ENCODE assay signal across 27 mouse cellular contexts in the genomic region with DNA sequence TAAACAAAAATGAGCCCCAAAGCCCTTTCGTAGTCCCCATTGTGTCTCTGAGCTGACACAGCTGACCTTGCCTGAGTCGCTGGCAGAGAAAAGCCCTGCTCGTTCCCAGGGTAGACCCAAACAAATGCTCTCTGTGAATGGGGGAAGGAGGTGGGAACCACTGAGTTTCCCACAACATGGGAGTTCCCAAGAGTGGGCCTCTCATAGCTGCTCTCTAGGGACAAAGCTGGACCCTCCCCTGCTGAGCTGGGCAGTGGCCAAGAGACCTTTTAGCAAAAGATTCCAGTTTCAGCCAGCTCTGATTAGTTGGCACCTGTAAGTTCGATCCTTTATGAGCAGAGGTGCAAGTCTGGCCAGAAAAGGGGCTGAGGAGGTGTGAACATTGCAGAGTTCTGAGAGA. TPM values are rescaled to one million over a fixed set of nuclear protein-coding genes. Genes with fewer than 3 reads are reported as not detected.
DNase-seq lines count a peak whose midpoint lies in the region; ATAC-seq and TF ChIP-seq lines count a peak whose summit lies in the region.
"Had no signal": no experiment of that assay in that cellular context is flagged by ENCODE, and none has a peak within 500 bp of the region (broad histone marks: within the 10 kb centered on the region; RNA-seq: fewer than 3 reads in every experiment).

No protein-coding gene starts in this region.

- TF ChIP-seq CTCF in brain, embryonic 14.5 days (IDR thresholded peaks at IDR 0.05; ENCODE audit: borderline replicate concordance, extremely low read depth, insufficient read depth, insufficient read length), result no peak

- ATAC-seq in forebrain, embryonic 12.5 days (ENCODE audit: low FRiP score), result no peak
- no peak for ATAC-seq in forebrain, embryonic 13.5 days
- peak; percentile 38; the same call in 1 of the 2 replicates for ATAC-seq in hindbrain, embryonic 14.5 days (ENCODE audit: low FRiP score)
- ATAC-seq in hindbrain, embryonic 12.5 days (ENCODE audit: low FRiP score), result no peak
- ATAC-seq in lung, embryonic 16.5 days (ENCODE audit: low read depth), result no peak
- ATAC-seq: hindbrain, embryonic 16.5 days; intestine, embryonic 15.5 days; lung, postnatal 0 days had no signal

- no peaks in the 10 kb centered on the region for H3K9me3 ChIP-seq in forebrain, embryonic 12.5 days
- H3K9me3 ChIP-seq in forebrain, embryonic 13.5 days (replicated peaks), result no peaks in the 10 kb centered on the region
- H3K9me3 ChIP-seq in hindbrain, embryonic 14.5 days (ENCODE audit: control insufficient read depth, low read length), result no peaks in the 10 kb centered on the region
- H3K9me3 ChIP-seq in hindbrain, embryonic 12.5 days (replicated peaks), result no peaks in the 10 kb centered on the region
- H3K9me3 ChIP-seq in lung, embryonic 16.5 days (ENCODE audit: control insufficient read depth, low read length), result no peaks in the 10 kb centered on the region
- H3K9me3 ChIP-seq: embryonic facial prominence, embryonic 12.5 days; heart, embryonic 15.5 days; intestine, embryonic 15.5 days; limb, embryonic 12.5 days; liver, embryonic 15.5 days; midbrain, embryonic 12.5 days had no signal

- H3K27me3 ChIP-seq in forebrain, embryonic 12.5 days, result no peaks in the 10 kb centered on the region
- no peaks in the 10 kb centered on the region for H3K27me3 ChIP-seq in forebrain, embryonic 13.5 days
- no peaks in the 10 kb centered on the region for H3K27me3 ChIP-seq in hindbrain, embryonic 14.5 days (ENCODE audit: control insufficient read depth, insufficient read depth, low read length)
- H3K27me3 ChIP-seq in hindbrain, embryonic 12.5 days, result no peaks in the 10 kb centered on the region
- H3K27me3 ChIP-seq in lung, embryonic 16.5 days (ENCODE audit: control insufficient read depth, insufficient read depth, low read depth, low read length), result no peaks in the 10 kb centered on the region
- H3K27me3 ChIP-seq: embryonic facial prominence, embryonic 12.5 days; heart, embryonic 15.5 days; intestine, embryonic 15.5 days; liver, embryonic 15.5 days had no signal

- TF ChIP-seq POLR2A in brain, embryonic 14.5 days (IDR thresholded peaks at IDR 0.05; ENCODE audit: borderline replicate concordance, extremely low read depth, insufficient read depth, insufficient read length, poor library complexity, severe bottlenecking), result no peak

- no peak for DNase-seq in hindbrain, embryonic 14.5 days (ENCODE audit: low spot score)
- no peak for DNase-seq in lung, postnatal 14 days
- DNase-seq in brain, embryonic 14.5 days (ENCODE audit: low read depth), result peak; percentile 74
- DNase-seq in testis, postnatal 14 days (ENCODE audit: low spot score), result no peak
- DNase-seq: adrenal gland, adult 8-10 months; cerebellum, adult 9-10 months; cerebellum, postnatal 36 days; kidney, adult 8-10 months; kidney, postnatal 14 days; right cerebral cortex, postnatal 4 days; thymus, adult 2 months; thymus, postnatal 36 days had no signal

- H3K27ac ChIP-seq in forebrain, embryonic 12.5 days, result peak overlapping the region; percentile 19; the same call in 1 of the 2 replicates
- no peak overlapping the region for H3K27ac ChIP-seq in forebrain, embryonic 13.5 days
- no peak overlapping the region for H3K27ac ChIP-seq in hindbrain, embryonic 14.5 days
- no peak overlapping the region for H3K27ac ChIP-seq in hindbrain, embryonic 12.5 days
- H3K27ac ChIP-seq in lung, embryonic 16.5 days (ENCODE audit: low read length), result peak overlapping the region; percentile 47
- H3K27ac ChIP-seq: embryonic facial prominence, embryonic 12.5 days; heart, embryonic 15.5 days; intestine, embryonic 15.5 days; left cerebral cortex, adult 2 months; limb, embryonic 12.5 days; liver, embryonic 15.5 days; midbrain, embryonic 12.5 days; stomach, postnatal 0 days had no signal

- WGBS in forebrain, embryonic 12.5 days, result 19% methylated on average over 4 of the region's 4 CpGs
- 12% methylated on average over 4 of the region's 4 CpGs for WGBS in forebrain, embryonic 13.5 days
- WGBS in hindbrain, embryonic 14.5 days, result 38% methylated on average over 4 of the region's 4 CpGs
- WGBS in hindbrain, embryonic 12.5 days, result 31% methylated on average over 4 of the region's 4 CpGs
- WGBS in lung, embryonic 16.5 days, result 19% methylated on average over 4 of the region's 4 CpGs

- H3K36me3 ChIP-seq in forebrain, embryonic 12.5 days (replicated peaks), result no peaks in the 10 kb centered on the region
- no peaks in the 10 kb centered on the region for H3K36me3 ChIP-seq in forebrain, embryonic 13.5 days (ENCODE audit: poor library complexity, severe bottlenecking)
- H3K36me3 ChIP-seq in hindbrain, embryonic 14.5 days (replicated peaks; ENCODE audit: control insufficient read depth, insufficient read depth), result no peaks in the 10 kb centered on the region
- H3K36me3 ChIP-seq in hindbrain, embryonic 12.5 days, result no peaks in the 10 kb centered on the region
- no peaks in the 10 kb centered on the region for H3K36me3 ChIP-seq in lung, embryonic 16.5 days (ENCODE audit: control insufficient read depth, insufficient read depth, low read length)
- H3K36me3 ChIP-seq: embryonic facial prominence, embryonic 12.5 days; G1E; heart, embryonic 15.5 days; intestine, embryonic 15.5 days; limb, embryonic 12.5 days; liver, embryonic 15.5 days; midbrain, embryonic 12.5 days had no signal

- H3K4me1 ChIP-seq in forebrain, embryonic 12.5 days, result peaks cover 24% of the 10 kb centered on the region
- peaks cover 29% of the 10 kb centered on the region for H3K4me1 ChIP-seq in forebrain, embryonic 13.5 days
- peaks cover 12% of the 10 kb centered on the region for H3K4me1 ChIP-seq in hindbrain, embryonic 14.5 days (replicated peaks; ENCODE audit: control insufficient read depth, insufficient read depth, low read length)
- peaks cover 21% of the 10 kb centered on the region for H3K4me1 ChIP-seq in hindbrain, embryonic 12.5 days
- peaks cover 13% of the 10 kb centered on the region for H3K4me1 ChIP-seq in lung, embryonic 16.5 days (replicated peaks; ENCODE audit: control insufficient read depth, insufficient read depth, low read length)
- H3K4me1 ChIP-seq: liver, embryonic 15.5 days had no signal

- H3K4me2 ChIP-seq in forebrain, embryonic 12.5 days, result no peak overlapping the region
- H3K4me2 ChIP-seq in forebrain, embryonic 13.5 days, result no peak overlapping the region
- H3K4me2 ChIP-seq in hindbrain, embryonic 14.5 days (replicated peaks), result no peak overlapping the region
- H3K4me2 ChIP-seq in hindbrain, embryonic 12.5 days (replicated peaks), result no peak overlapping the region
- no peak overlapping the region for H3K4me2 ChIP-seq in lung, embryonic 16.5 days (ENCODE audit: low read depth, low read length)
- H3K4me2 ChIP-seq: embryonic facial prominence, embryonic 12.5 days; heart, embryonic 15.5 days; intestine, embryonic 15.5 days; limb, embryonic 12.5 days; liver, embryonic 15.5 days; midbrain, embryonic 12.5 days had no signal

- no peak overlapping the region for H3K4me3 ChIP-seq in forebrain, embryonic 12.5 days (replicated peaks)
- no peak overlapping the region for H3K4me3 ChIP-seq in forebrain, embryonic 13.5 days
- no peak overlapping the region for H3K4me3 ChIP-seq in hindbrain, embryonic 14.5 days (replicated peaks; ENCODE audit: low read length)
- no peak overlapping the region for H3K4me3 ChIP-seq in hindbrain, embryonic 12.5 days
- H3K4me3 ChIP-seq in lung, embryonic 16.5 days (ENCODE audit: low read length), result no peak overlapping the region
- H3K4me3 ChIP-seq: embryonic facial prominence, embryonic 12.5 days; heart, embryonic 15.5 days; intestine, embryonic 15.5 days; left cerebral cortex, adult 2 months; limb, embryonic 12.5 days; liver, embryonic 15.5 days; midbrain, embryonic 12.5 days had no signal

- H3K9ac ChIP-seq in forebrain, embryonic 12.5 days, result no peak overlapping the region
- no peak overlapping the region for H3K9ac ChIP-seq in forebrain, embryonic 13.5 days
- no peak overlapping the region for H3K9ac ChIP-seq in hindbrain, embryonic 14.5 days
- H3K9ac ChIP-seq in hindbrain, embryonic 12.5 days, result no peak overlapping the region
- no peak overlapping the region for H3K9ac ChIP-seq in lung, embryonic 16.5 days (ENCODE audit: low read length)
- H3K9ac ChIP-seq: embryonic facial prominence, embryonic 12.5 days; heart, embryonic 15.5 days; intestine, embryonic 15.5 days; limb, embryonic 12.5 days; liver, embryonic 15.5 days; midbrain, embryonic 12.5 days had no signal

RNA-seq across cellular contexts. Expression of gene Rassf10, which starts 31.0 kb away (rescaled TPM):
- polyA plus RNA-seq in forebrain, embryonic 12.5 days (2016; fragmentation: Nextera tagmentation; extraction: Ambion mirVana), result 1.3 and 1.6 TPM in 2 replicates
- polyA plus RNA-seq in forebrain, embryonic 13.5 days (2015; fragmentation: Nextera tagmentation; extraction: Ambion mirVana), result 0.94 and 1.1 TPM in 2 replicates
- polyA plus RNA-seq in hindbrain, embryonic 14.5 days (2014; fragmentation: Nextera tagmentation; extraction: Ambion mirVana), result 2.6 and 3.1 TPM in 2 replicates
- polyA plus RNA-seq in hindbrain, embryonic 12.5 days (2016; fragmentation: Nextera tagmentation; extraction: Ambion mirVana), result 2.2 and 2.5 TPM in 2 replicates
- 14.3 and 14.9 TPM in 2 replicates for polyA plus RNA-seq in lung, embryonic 16.5 days (2015; fragmentation: Nextera tagmentation; extraction: Ambion mirVana)
- polyA plus RNA-seq in brain, embryonic 14.5 days (2012; rRNA removed), result 1.8 and 2.2 TPM in 2 replicates
- polyA plus RNA-seq: G1E had no signal

Comparison
In these comparisons a context has a peak if more than half of its experiments do, and no peak if none do; other contexts are left out.
1. H3K27ac ChIP-seq: peak in forebrain, embryonic 12.5 days (single experiment) and lung, embryonic 16.5 days (single experiment); none in forebrain, embryonic 13.5 days (single experiment), hindbrain, embryonic 14.5 days (single experiment) and hindbrain, embryonic 12.5 days (single experiment).